Mouse (Mus musculus): Measurements from ENCODE around the gene Tbl3. TPM values are rescaled to one million over a fixed set of nuclear protein-coding genes. Genes with fewer than 3 reads are reported as not detected.
A peak's percentile ranks its signal among the peaks of the same experiment; 100 is the strongest.

Tbl3 gene
- polyA plus RNA-seq, 1 experiment from 2014 or later = 83.7 TPM

DNA sequence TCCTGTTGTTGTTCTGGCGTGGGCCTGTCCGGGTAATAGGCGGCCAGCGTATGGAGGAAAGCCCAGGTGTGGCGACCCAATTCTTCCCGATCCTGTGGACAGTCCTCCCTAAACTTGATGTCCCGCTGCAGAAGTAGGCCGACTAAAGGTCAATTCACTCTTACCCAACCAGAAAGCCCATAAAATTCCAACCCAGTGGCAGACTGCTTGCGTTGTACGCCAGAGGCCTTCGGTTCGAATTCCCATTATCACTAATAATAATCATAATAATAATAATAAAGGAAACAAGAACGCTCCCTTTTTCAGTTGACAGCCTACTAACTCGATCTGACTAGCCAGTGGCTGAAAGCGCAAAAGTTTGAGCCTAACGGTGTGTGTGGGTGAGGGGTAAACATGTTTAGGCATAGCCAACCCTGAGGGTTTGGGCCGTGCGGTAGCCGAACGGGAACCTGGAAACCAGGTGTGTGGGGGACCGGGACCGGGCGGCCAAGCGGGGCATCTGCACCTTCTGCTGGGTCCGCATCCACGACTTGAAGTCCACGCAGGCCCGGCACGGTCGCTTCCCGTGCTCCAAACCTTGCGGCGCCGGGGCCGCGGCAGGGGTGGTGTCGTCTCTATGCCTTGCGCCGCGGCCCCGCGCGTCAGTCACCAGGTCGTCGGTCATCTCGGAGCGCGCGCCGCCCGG is 12.0 kb downstream of the Tbl3 start:
- peak; percentile 48 for ATAC-seq (ENCODE audit: low FRiP score)
- peak overlapping the region; percentile 89 for H3K9ac ChIP-seq (ENCODE audit: low read depth, low read length)
- H3K36me3 ChIP-seq (ENCODE audit: control insufficient read depth, insufficient read depth, low read length) = no peaks in the 10 kb centered on the region; the same call in 1 of the 2 replicates
- H3K4me2 ChIP-seq (replicated peaks; ENCODE audit: low read depth, low read length) = peak overlapping the region; percentile 80
- peak overlapping the region; percentile 88 for H3K4me3 ChIP-seq (ENCODE audit: low read depth, low read length)
- H3K9me3 ChIP-seq (ENCODE audit: control insufficient read depth, low read length) = no peaks in the 10 kb centered on the region
- H3K27ac ChIP-seq (ENCODE audit: low read depth, low read length) = peak overlapping the region; percentile 83
- WGBS = 7% methylated on average over 50 of the region's 51 CpGs
- no peaks in the 10 kb centered on the region; the same call in 1 of the 2 replicates for H3K4me1 ChIP-seq (replicated peaks; ENCODE audit: control insufficient read depth, insufficient read depth, low read length)
- no peak for DNase-seq (ENCODE audit: low spot score)
- peaks cover 4% of the 10 kb centered on the region; the same call in 1 of the 2 replicates for H3K27me3 ChIP-seq (ENCODE audit: control insufficient read depth, insufficient read depth, low read length)

DNA sequence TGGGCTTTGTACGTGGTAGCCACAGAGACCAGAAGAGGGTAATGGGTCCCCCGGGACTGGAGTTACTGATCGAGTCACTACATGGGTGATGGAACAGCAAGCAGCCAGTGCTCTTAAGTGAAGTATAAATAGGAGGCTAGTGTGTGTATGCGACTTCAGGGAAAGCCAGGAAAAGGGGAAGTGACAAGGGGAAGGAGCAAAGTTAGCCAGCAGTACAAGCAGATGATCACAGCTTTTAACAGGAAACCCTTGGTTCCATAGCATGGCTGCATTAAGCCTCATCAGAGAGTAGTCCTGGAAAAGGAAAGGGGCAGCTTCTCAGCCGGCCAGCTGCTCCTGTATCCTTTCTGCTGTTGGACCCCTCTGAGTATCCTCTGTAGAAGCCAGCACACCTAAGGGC is 15.1 kb downstream of the Tbl3 start:
- Histone ChIP-seq H3K27ac (ENCODE audit: low read depth, low read length) (no peak overlapping the region), H3K4me2 (replicated peaks; ENCODE audit: low read depth, low read length) (no peak overlapping the region), H3K36me3 (ENCODE audit: control insufficient read depth, insufficient read depth, low read length) (no peaks in the 10 kb centered on the region), H3K9ac (ENCODE audit: low read depth, low read length) (no peak overlapping the region), H3K27me3 (ENCODE audit: control insufficient read depth, insufficient read depth, low read length) (peaks cover 34% of the 10 kb centered on the region), H3K4me3 (ENCODE audit: low read depth, low read length) (no peak overlapping the region), H3K4me1 (replicated peaks; ENCODE audit: control insufficient read depth, insufficient read depth, low read length) (peaks cover 4% of the 10 kb centered on the region), H3K9me3 (ENCODE audit: control insufficient read depth, low read length) (no peaks in the 10 kb centered on the region)
- no peak for DNase-seq (ENCODE audit: low spot score)
- ATAC-seq (ENCODE audit: low FRiP score) = no peak
- 89% methylated on average over 5 of the region's 5 CpGs for WGBS

DNA sequence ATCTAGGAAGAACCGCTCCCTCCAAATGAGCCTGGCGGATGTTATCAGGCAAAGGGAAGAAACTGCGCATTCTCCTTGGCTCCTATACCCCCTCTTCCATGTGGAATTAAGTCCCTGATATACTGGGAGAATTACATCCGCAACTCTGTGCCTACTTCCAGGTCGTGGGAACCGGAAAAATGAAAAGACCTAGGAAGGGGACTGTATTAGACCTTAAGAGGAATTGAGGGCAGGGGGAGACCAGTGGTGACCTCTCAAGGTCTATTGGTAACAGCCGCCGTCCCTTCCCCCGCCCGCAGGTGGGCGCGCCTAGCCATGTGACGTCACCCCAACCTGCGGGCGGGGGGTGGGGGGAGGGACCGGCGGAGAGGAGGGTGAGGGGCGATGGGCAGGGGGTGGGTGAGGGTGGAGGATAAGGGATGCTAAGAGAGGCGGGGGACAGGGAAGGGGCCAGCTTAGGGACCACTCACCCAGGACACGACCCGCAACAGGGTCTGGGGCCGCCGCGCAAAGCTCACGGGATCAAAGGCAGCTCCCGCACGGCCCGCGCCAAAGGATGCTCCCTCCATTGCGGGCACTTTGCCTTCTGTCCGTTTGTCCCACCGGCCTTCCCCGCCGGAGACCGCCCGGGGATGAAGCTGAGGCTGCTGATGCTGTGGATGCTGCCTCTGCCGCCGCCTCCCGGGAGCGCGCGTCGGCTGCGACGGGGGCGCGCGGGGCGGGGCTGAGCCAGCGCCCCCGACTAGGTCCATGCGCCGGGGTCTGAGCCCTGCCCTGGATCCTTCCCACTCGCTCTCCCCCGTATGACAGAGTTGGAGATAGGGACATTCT is 18.0 kb downstream of the Tbl3 start, which contains the start of gene Syngr3:
TSS of gene Syngr3 (minus strand) at position 705 of the 831 bp plus-strand sequence.
- Histone ChIP-seq H3K9me3 (ENCODE audit: control insufficient read depth, low read length) (no peaks in the 10 kb centered on the region), H3K4me1 (replicated peaks; ENCODE audit: control insufficient read depth, insufficient read depth, low read length) (peaks cover 8% of the 10 kb centered on the region; the same call in 1 of the 2 replicates), H3K36me3 (ENCODE audit: control insufficient read depth, insufficient read depth, low read length) (no peaks in the 10 kb centered on the region), H3K27me3 (ENCODE audit: control insufficient read depth, insufficient read depth, low read length) (peaks cover 36% of the 10 kb centered on the region), H3K27ac (ENCODE audit: low read depth, low read length) (no peak within 1 kb of the TSS; the same call in 1 of the 2 replicates), H3K4me3 (ENCODE audit: low read depth, low read length) (peak within 1 kb of the TSS; percentile 68), H3K4me2 (replicated peaks; ENCODE audit: low read depth, low read length) (peak within 1 kb of the TSS; percentile 85), H3K9ac (ENCODE audit: low read depth, low read length) (peak within 1 kb of the TSS; percentile 71)
- DNase-seq (ENCODE audit: low spot score) (peak; percentile 68), ATAC-seq (ENCODE audit: low FRiP score) (peak; percentile 31; the same call in 1 of the 2 replicates)
- whole genome bisulfite sequencing = under 1% methylated on average over 52 of the region's 55 CpGs

DNA sequence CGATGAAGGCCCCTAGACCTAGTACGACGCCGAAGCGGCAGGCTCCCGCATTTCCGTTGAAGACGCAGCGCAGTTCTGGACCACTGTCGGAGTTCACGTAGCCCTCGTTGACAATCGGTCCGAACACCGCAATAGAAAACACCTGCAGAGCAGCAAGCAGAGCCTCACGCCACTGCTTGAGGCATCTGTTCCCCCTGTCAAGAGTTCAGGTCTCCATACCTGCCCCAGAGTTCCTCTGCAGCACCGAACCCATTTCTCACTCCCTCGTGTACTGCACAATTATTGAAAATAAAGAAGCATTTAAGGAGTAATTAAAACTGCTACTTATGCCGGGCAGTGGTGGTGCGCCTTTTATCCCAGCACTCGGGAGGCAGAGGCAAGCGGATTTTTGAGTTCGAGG is 19.9 kb downstream of the Tbl3 start:
- peak overlapping the region; percentile 27 for H3K4me3 ChIP-seq (ENCODE audit: low read depth, low read length)
- H3K9ac ChIP-seq (ENCODE audit: low read depth, low read length) = 0 out of 2 replicates have a peak overlapping the region, but pooled peaks have one; percentile 23
- H3K4me2 ChIP-seq (replicated peaks; ENCODE audit: low read depth, low read length) = peak overlapping the region; percentile 36
- no peak for DNase-seq (ENCODE audit: low spot score)
- peaks cover 36% of the 10 kb centered on the region for H3K27me3 ChIP-seq (ENCODE audit: control insufficient read depth, insufficient read depth, low read length)
- 20% methylated on average over 23 of the region's 23 CpGs for WGBS
- ATAC-seq (ENCODE audit: low FRiP score) = no peak
- no peak overlapping the region for H3K27ac ChIP-seq (ENCODE audit: low read depth, low read length)
- H3K36me3 ChIP-seq (ENCODE audit: control insufficient read depth, insufficient read depth, low read length) = no peaks in the 10 kb centered on the region
- no peaks in the 10 kb centered on the region for H3K9me3 ChIP-seq (ENCODE audit: control insufficient read depth, low read length)
- peaks cover 8% of the 10 kb centered on the region; the same call in 1 of the 2 replicates for H3K4me1 ChIP-seq (replicated peaks; ENCODE audit: control insufficient read depth, insufficient read depth, low read length)

DNA sequence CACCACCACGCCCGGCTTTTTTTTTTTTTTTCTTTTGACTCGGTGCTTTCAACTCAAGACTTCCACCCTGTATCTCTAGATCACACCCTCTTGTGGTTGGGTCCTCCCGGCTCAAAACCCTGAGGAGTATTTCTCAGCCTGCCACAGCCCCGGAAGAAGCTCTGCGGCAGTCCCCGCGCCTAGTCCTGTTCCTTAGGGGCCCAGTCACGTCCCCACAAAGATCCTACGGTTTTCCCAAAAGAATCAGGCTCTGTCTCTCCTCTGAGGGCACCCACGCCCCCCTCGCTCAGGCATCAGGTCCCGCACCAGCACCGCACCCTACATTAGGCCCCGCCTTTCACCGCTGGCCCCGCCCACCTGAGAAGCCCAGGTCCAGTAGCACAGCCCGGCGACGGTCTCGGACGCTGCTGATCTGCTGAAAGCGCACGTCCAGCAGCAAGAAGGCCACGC is 20.3 kb downstream of the Tbl3 start:
- peak; percentile 62 for DNase-seq (ENCODE audit: low spot score)
- no peaks in the 10 kb centered on the region for H3K36me3 ChIP-seq (ENCODE audit: control insufficient read depth, insufficient read depth, low read length)
- no peaks in the 10 kb centered on the region for H3K9me3 ChIP-seq (ENCODE audit: control insufficient read depth, low read length)
- peaks cover 36% of the 10 kb centered on the region for H3K27me3 ChIP-seq (ENCODE audit: control insufficient read depth, insufficient read depth, low read length)
- peak; percentile 37; the same call in 1 of the 2 replicates for ATAC-seq (ENCODE audit: low FRiP score)
- H3K9ac ChIP-seq (ENCODE audit: low read depth, low read length) = 0 out of 2 replicates have a peak overlapping the region, but pooled peaks have one; percentile 23
- 2% methylated on average over 25 of the region's 25 CpGs for WGBS
- peak overlapping the region; percentile 27 for H3K4me3 ChIP-seq (ENCODE audit: low read depth, low read length)
- H3K4me2 ChIP-seq (replicated peaks; ENCODE audit: low read depth, low read length) = peak overlapping the region; percentile 36
- H3K27ac ChIP-seq (ENCODE audit: low read depth, low read length) = no peak overlapping the region
- peaks cover 8% of the 10 kb centered on the region; the same call in 1 of the 2 replicates for H3K4me1 ChIP-seq (replicated peaks; ENCODE audit: control insufficient read depth, insufficient read depth, low read length)

DNA sequence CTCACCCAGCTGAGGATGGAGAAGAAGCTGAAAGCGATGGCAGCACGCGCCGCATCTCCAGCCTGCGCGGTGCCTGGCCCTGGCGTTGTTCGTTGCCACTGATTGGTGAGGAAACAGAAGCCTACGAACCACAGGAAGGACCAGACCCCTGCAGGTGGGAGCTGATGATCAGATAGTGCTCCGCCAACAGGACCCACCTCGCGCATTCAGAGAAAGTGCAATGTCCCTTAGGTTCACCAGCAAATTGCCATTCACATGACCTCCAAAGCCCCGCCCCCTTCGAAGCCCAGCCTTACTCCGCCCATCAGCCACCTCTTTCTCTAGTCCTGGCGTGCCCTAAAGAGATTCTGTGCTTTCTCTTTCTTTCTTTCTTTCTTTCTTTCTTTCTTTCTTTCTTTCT is 20.9 kb downstream of the Tbl3 start:
- no peak overlapping the region for H3K27ac ChIP-seq (ENCODE audit: low read depth, low read length)
- H3K4me2 ChIP-seq (replicated peaks; ENCODE audit: low read depth, low read length) = 0 out of 2 replicates have a peak overlapping the region, but pooled peaks have one; percentile 5
- 26% methylated on average over 16 of the region's 16 CpGs for WGBS
- peaks cover 36% of the 10 kb centered on the region for H3K27me3 ChIP-seq (ENCODE audit: control insufficient read depth, insufficient read depth, low read length)
- H3K9me3 ChIP-seq (ENCODE audit: control insufficient read depth, low read length) = no peaks in the 10 kb centered on the region
- ATAC-seq (ENCODE audit: low FRiP score) = no peak
- H3K9ac ChIP-seq (ENCODE audit: low read depth, low read length) = no peak overlapping the region
- peak; percentile 68 for DNase-seq (ENCODE audit: low spot score)
- peaks cover 8% of the 10 kb centered on the region; the same call in 1 of the 2 replicates for H3K4me1 ChIP-seq (replicated peaks; ENCODE audit: control insufficient read depth, insufficient read depth, low read length)
- no peaks in the 10 kb centered on the region for H3K36me3 ChIP-seq (ENCODE audit: control insufficient read depth, insufficient read depth, low read length)
- H3K4me3 ChIP-seq (ENCODE audit: low read depth, low read length) = no peak overlapping the region

DNA sequence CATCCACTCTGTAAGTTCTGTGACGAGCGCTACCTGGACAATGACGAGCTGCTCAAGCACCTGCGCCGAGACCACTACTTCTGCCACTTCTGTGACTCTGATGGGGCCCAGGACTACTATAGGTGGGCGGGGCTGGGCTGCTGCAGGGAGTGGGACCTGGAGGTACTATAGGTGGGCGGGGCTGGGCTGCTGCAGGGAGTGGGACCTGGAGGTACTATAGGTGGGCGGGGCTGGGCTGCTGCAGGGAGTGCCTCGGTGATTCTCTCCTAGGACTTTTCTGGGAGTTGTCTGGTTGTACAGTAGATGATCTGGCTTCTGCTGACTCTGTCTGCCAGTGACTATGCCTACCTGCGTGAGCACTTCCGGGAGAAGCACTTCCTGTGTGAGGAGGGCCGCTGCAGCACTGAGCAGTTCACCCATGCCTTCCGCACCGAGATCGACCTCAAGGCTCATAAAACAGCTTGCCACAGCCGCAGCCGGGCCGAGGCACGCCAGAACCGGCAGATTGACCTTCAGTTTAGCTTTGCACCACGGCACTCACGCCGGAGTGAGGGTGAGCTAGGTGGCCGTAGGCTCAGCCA is 29.9 kb downstream of the Tbl3 start:
- H3K27me3 ChIP-seq (ENCODE audit: control insufficient read depth, insufficient read depth, low read length) = no peaks in the 10 kb centered on the region
- no peak for ATAC-seq (ENCODE audit: low FRiP score)
- H3K36me3 ChIP-seq (ENCODE audit: control insufficient read depth, insufficient read depth, low read length) = peaks cover 14% of the 10 kb centered on the region
- no peaks in the 10 kb centered on the region for H3K4me1 ChIP-seq (replicated peaks; ENCODE audit: control insufficient read depth, insufficient read depth, low read length)
- no peak for DNase-seq (ENCODE audit: low spot score)
- H3K9me3 ChIP-seq (ENCODE audit: control insufficient read depth, low read length) = no peaks in the 10 kb centered on the region
- H3K27ac ChIP-seq (ENCODE audit: low read depth, low read length) = no peak overlapping the region
- 95% methylated on average over 24 of the region's 24 CpGs for WGBS
- H3K4me2 ChIP-seq (replicated peaks; ENCODE audit: low read depth, low read length) = no peak overlapping the region
- no peak overlapping the region for H3K4me3 ChIP-seq (ENCODE audit: low read depth, low read length)
- H3K9ac ChIP-seq (ENCODE audit: low read depth, low read length) = no peak overlapping the region

DNA sequence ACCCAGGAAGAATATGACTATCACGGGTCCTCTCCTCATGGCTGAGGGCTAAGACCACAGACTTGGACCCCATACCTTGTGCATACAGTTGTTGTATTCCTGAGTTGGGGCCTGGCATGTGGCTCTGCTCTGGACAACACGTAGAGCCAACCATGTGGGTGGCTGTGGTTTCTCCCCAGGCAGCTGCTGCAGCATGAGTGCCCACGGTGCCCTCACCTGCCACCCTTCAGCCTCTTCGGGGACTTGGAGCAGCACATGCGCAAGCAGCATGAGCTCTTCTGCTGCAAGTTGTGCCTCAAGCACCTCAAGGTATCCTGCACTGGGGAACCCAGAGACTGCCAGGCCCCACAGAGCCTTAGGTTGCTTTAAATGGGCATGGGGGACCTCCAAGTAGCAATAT is 30.6 kb downstream of the Tbl3 start:
- Histone ChIP-seq H3K9ac (ENCODE audit: low read depth, low read length) (no peak overlapping the region), H3K9me3 (ENCODE audit: control insufficient read depth, low read length) (no peaks in the 10 kb centered on the region), H3K27me3 (ENCODE audit: control insufficient read depth, insufficient read depth, low read length) (no peaks in the 10 kb centered on the region), H3K4me2 (replicated peaks; ENCODE audit: low read depth, low read length) (no peak overlapping the region), H3K27ac (ENCODE audit: low read depth, low read length) (no peak overlapping the region), H3K36me3 (ENCODE audit: control insufficient read depth, insufficient read depth, low read length) (peaks cover 14% of the 10 kb centered on the region), H3K4me3 (ENCODE audit: low read depth, low read length) (no peak overlapping the region), H3K4me1 (replicated peaks; ENCODE audit: control insufficient read depth, insufficient read depth, low read length) (no peaks in the 10 kb centered on the region; the same call in 1 of the 2 replicates)
- WGBS = 94% methylated on average over 5 of the region's 5 CpGs
- no peak for DNase-seq (ENCODE audit: low spot score)
- no peak for ATAC-seq (ENCODE audit: low FRiP score)

Data from hindbrain, embryonic 11.5 days (tissue).